Comparison of ENCODE assay signal across 8 mouse cellular contexts in the genomic region with DNA sequence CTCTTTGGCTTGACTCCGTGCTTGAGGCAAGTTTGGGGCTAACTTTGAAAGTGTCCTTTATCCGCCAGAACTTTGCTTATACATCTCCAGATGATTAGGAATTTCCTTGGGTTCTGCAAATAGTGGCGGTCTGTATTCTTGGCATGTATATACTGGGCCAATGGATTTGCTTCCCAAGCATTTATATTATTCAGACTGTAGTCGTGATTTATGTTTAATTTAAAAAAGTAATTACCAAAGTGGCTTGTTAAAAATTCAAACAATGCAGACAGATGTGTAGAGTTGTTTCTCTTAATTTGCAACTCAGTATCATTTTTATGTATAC. TPM values are rescaled to one million over a fixed set of nuclear protein-coding genes. Genes with fewer than 3 reads are reported as not detected.
A peak's percentile ranks its signal among the peaks of the same experiment; 100 is the strongest.
DNase-seq lines count a peak whose midpoint lies in the region; ATAC-seq and TF ChIP-seq lines count a peak whose summit lies in the region.

No protein-coding gene starts in this region.

- no peaks in the 10 kb centered on the region; the same call in 1 of the 2 replicates for H3K27me3 ChIP-seq in cerebellum, adult 2 months (ENCODE audit: control insufficient read depth, insufficient read depth, low read length)
- H3K27me3 ChIP-seq in testis, adult 2 months (ENCODE audit: control insufficient read depth, insufficient read depth, low read length), result no peaks in the 10 kb centered on the region
- H3K27me3 ChIP-seq in liver, embryonic 12.5 days (replicated peaks), result peaks cover 24% of the 10 kb centered on the region; the same call in 1 of the 2 replicates

- no peak overlapping the region for H3K27ac ChIP-seq in cerebellum, adult 2 months (ENCODE audit: insufficient read depth, low read length)
- no peak overlapping the region for H3K27ac ChIP-seq in testis, adult 2 months (ENCODE audit: control insufficient read depth, insufficient read depth, low read depth, low read length)
- peak overlapping the region; percentile 78 for H3K27ac ChIP-seq in liver, embryonic 12.5 days

- H3K9ac ChIP-seq in liver, embryonic 12.5 days, result peak overlapping the region; percentile 74

- no peaks in the 10 kb centered on the region for H3K36me3 ChIP-seq in testis, adult 2 months (ENCODE audit: control insufficient read depth, insufficient read depth, low read length)
- no peaks in the 10 kb centered on the region for H3K36me3 ChIP-seq in liver, embryonic 12.5 days

- WGBS in cerebellum, adult 2 months, result 4% methylated on average over 4 of the region's 4 CpGs
- 12% methylated on average over 4 of the region's 4 CpGs for WGBS in liver, embryonic 12.5 days (ENCODE audit: insufficient replicate concordance)

- peak overlapping the region; percentile 71 for H3K4me3 ChIP-seq in cerebellum, adult 2 months (replicated peaks; ENCODE audit: insufficient read depth, low read depth, low read length)
- H3K4me3 ChIP-seq in testis, adult 2 months (ENCODE audit: control insufficient read depth, low read depth, low read length), result peak overlapping the region; percentile 70
- H3K4me3 ChIP-seq in liver, embryonic 12.5 days, result peak overlapping the region; percentile 71

- ATAC-seq in liver, embryonic 12.5 days, result no peak
- ATAC-seq in megakaryocyte progenitor cell, adult 5-6 weeks (replicated peaks; ENCODE audit: poor library complexity), result no peak

- no peaks in the 10 kb centered on the region for H3K4me1 ChIP-seq in cerebellum, adult 2 months (ENCODE audit: control insufficient read depth, insufficient read depth, low read length)
- H3K4me1 ChIP-seq in testis, adult 2 months (ENCODE audit: control insufficient read depth, insufficient read depth, low read length), result peaks cover 3% of the 10 kb centered on the region
- H3K4me1 ChIP-seq in liver, embryonic 12.5 days, result peaks cover 51% of the 10 kb centered on the region

- TF ChIP-seq POLR2A in cerebellum, adult 2 months (IDR thresholded peaks at IDR 0.05; ENCODE audit: borderline replicate concordance, insufficient read depth, low read length), result no peak
- TF ChIP-seq POLR2A in testis, adult 2 months (IDR thresholded peaks at IDR 0.05; ENCODE audit: control insufficient read depth, low read depth, low read length), result no peak

- no peak for TF ChIP-seq CTCF in cerebellum, adult 2 months (IDR thresholded peaks at IDR 0.05; ENCODE audit: borderline replicate concordance, insufficient read depth, low read depth, low read length)
- no peak for TF ChIP-seq CTCF in testis, adult 2 months (IDR thresholded peaks at IDR 0.05; ENCODE audit: control insufficient read depth, insufficient read depth, insufficient replicate concordance, low read depth, low read length)

- H3K4me2 ChIP-seq in liver, embryonic 12.5 days, result peak overlapping the region; percentile 84

- DNase-seq in cerebellum, adult 2 months, result no peak
- no peak for DNase-seq in cerebellum, adult 11-12 months
- DNase-seq in testis, postnatal 14 days (ENCODE audit: low spot score), result no peak
- DNase-seq in frontal cortex, postnatal 14 days (ENCODE audit: low spot score in 2 of 2), result no peak
- no peak for DNase-seq in adrenal gland, postnatal 4 days (ENCODE audit: low spot score in 2 of 2)

- no peaks in the 10 kb centered on the region for H3K9me3 ChIP-seq in liver, embryonic 12.5 days (replicated peaks)

RNA-seq across cellular contexts. Expression of a gene that starts 0.3 kb away (rescaled TPM):
- 2.4 and 2.6 TPM in 2 replicates for polyA plus RNA-seq in cerebellum, adult 2 months (2012; rRNA removed)
- 0.49 and 0.69 TPM in 2 replicates for polyA plus RNA-seq in testis, adult 2 months (2012; rRNA removed)
- 5.0 and 5.9 TPM in 2 replicates for polyA plus RNA-seq in liver, embryonic 12.5 days (2016; fragmentation: Nextera tagmentation; extraction: Ambion mirVana)
- 2.2 and 2.6 TPM in 2 replicates for total RNA-seq in megakaryocyte progenitor cell, adult 5-6 weeks (2015)
- total RNA-seq in megakaryocyte progenitor cell, adult 5-6 weeks (2017), result 1.8 and 2.5 TPM in 2 replicates
- total RNA-seq in adrenal gland, postnatal 4 days (2021), result 1 to 10 TPM in 1 of 2 experiments, under 1 TPM in 1; 0.98 to 2.3 TPM

RNA-seq across cellular contexts. Expression of a gene that starts 35.5 kb away (rescaled TPM):
- 19.9 and 21.5 TPM in 2 replicates for polyA plus RNA-seq in cerebellum, adult 2 months (2012; rRNA removed)
- 127 and 160 TPM in 2 replicates for polyA plus RNA-seq in testis, adult 2 months (2012; rRNA removed)
- 7.2 and 8.4 TPM in 2 replicates for polyA plus RNA-seq in liver, embryonic 12.5 days (2016; fragmentation: Nextera tagmentation; extraction: Ambion mirVana)
- 27.2 and 30.4 TPM in 2 replicates for total RNA-seq in megakaryocyte progenitor cell, adult 5-6 weeks (2015)
- total RNA-seq in megakaryocyte progenitor cell, adult 5-6 weeks (2017), result 27.2 and 29.2 TPM in 2 replicates
- 1 to 10 TPM; 1.8 to 2.6 TPM for total RNA-seq in adrenal gland, postnatal 4 days (2021)

RNA-seq across cellular contexts. Expression of a gene that starts 54.0 kb away (rescaled TPM):
- 6.2 and 11.7 TPM in 2 replicates for polyA plus RNA-seq in cerebellum, adult 2 months (2012; rRNA removed)
- 0.86 and 0.96 TPM in 2 replicates for polyA plus RNA-seq in testis, adult 2 months (2012; rRNA removed)
- polyA plus RNA-seq in liver, embryonic 12.5 days (2016; fragmentation: Nextera tagmentation; extraction: Ambion mirVana), result 15.6 and 17.7 TPM in 2 replicates
- total RNA-seq in megakaryocyte progenitor cell, adult 5-6 weeks (2015), result 3.9 and 4.3 TPM in 2 replicates
- total RNA-seq in megakaryocyte progenitor cell, adult 5-6 weeks (2017), result 3.4 and 3.5 TPM in 2 replicates
- 10 to 100 TPM in 1 of 2 experiments, 1 to 10 TPM in 1; 4.5 to 15.2 TPM for total RNA-seq in adrenal gland, postnatal 4 days (2021)
